Mouse (Mus musculus): ENCODE results near the gene Iba57. TPM values are rescaled to one million over a fixed set of nuclear protein-coding genes. Genes with fewer than 3 reads are reported as not detected.

Gene Iba57
- polyA plus RNA-seq, 1 experiment from 2014 or later: 4.4 TPM

- no peak for ATAC-seq (ENCODE audit: low FRiP score, low read depth)
- H3K9ac ChIP-seq: no peak overlapping the region
Observed at GRCm38 (mm10) chr11:59138537-59139486, 24.7 kb downstream of the Iba57 start.

GRCm38 (mm10) chr11:59136994-59137706 lies 26.4 kb downstream of the Iba57 start:
- Histone ChIP-seq H3K9me3 (no peaks in the 10 kb centered on the region), H3K36me3 (no peaks in the 10 kb centered on the region), H3K9ac (no peak overlapping the region), H3K4me2 (replicated peaks) (0 out of 2 replicates have a peak overlapping the region, but pooled peaks have one; percentile 9), H3K4me3 (no peak overlapping the region), H3K27ac (no peak overlapping the region), H3K27me3 (peaks cover 72% of the 10 kb centered on the region), H3K4me1 (peaks cover 12% of the 10 kb centered on the region)
- WGBS: 69% methylated on average over 12 of the region's 12 CpGs
- no peak for ATAC-seq (ENCODE audit: low FRiP score, low read depth)

More at GRCm38 (mm10) chr11:59138537-59139486, 24.7 kb downstream of the Iba57 start:
- H3K36me3 ChIP-seq: no peaks in the 10 kb centered on the region
- no peaks in the 10 kb centered on the region for H3K9me3 ChIP-seq
- H3K4me2 ChIP-seq (replicated peaks): no peak overlapping the region
- H3K27ac ChIP-seq: no peak overlapping the region
- H3K4me3 ChIP-seq: no peak overlapping the region
- H3K4me1 ChIP-seq: peaks cover 12% of the 10 kb centered on the region
- peaks cover 56% of the 10 kb centered on the region for H3K27me3 ChIP-seq
- 58% methylated on average over 19 of the region's 19 CpGs for whole genome bisulfite sequencing

- peak within 1 kb of the TSS; percentile 54 for H3K4me2 ChIP-seq (replicated peaks)
- H3K27ac ChIP-seq: no peak within 1 kb of the TSS
- H3K9me3 ChIP-seq: no peaks in the 10 kb centered on the region
- peak within 1 kb of the TSS; percentile 43 for H3K9ac ChIP-seq
- 23% methylated on average over 44 of the region's 44 CpGs for WGBS
- H3K27me3 ChIP-seq: peaks cover 82% of the 10 kb centered on the region
- H3K4me1 ChIP-seq: peaks cover 12% of the 10 kb centered on the region
- H3K36me3 ChIP-seq: no peaks in the 10 kb centered on the region
- no peak for ATAC-seq (ENCODE audit: low FRiP score, low read depth)
- H3K4me3 ChIP-seq: peak within 1 kb of the TSS; percentile 31
Observed at GRCm38 (mm10) chr11:59135904-59136452, 27.6 kb downstream of the Iba57 start, which contains the start of gene Obscn. TSS of gene Obscn (minus strand) at chr11:59136402.

GRCm38 (mm10) chr11:59135051-59135820 lies 28.3 kb downstream of the Iba57 start:
- Histone ChIP-seq H3K4me2 (replicated peaks) (peak overlapping the region; percentile 54), H3K9ac (peak overlapping the region; percentile 43), H3K4me3 (peak overlapping the region; percentile 31), H3K27ac (no peak overlapping the region), H3K36me3 (no peaks in the 10 kb centered on the region), H3K4me1 (peaks cover 12% of the 10 kb centered on the region), H3K27me3 (peaks cover 88% of the 10 kb centered on the region), H3K9me3 (no peaks in the 10 kb centered on the region)
- no peak for ATAC-seq (ENCODE audit: low FRiP score, low read depth)
- 11% methylated on average over 55 of the region's 55 CpGs for WGBS

- Histone ChIP-seq H3K36me3 (no peaks in the 10 kb centered on the region), H3K4me3 (peak overlapping the region; percentile 24), H3K9me3 (no peaks in the 10 kb centered on the region), H3K27ac (no peak overlapping the region), H3K9ac (peak overlapping the region; percentile 39; the same call in 1 of the 2 replicates), H3K4me1 (peaks cover 12% of the 10 kb centered on the region), H3K27me3 (peaks cover 89% of the 10 kb centered on the region), H3K4me2 (replicated peaks) (peak overlapping the region; percentile 38)
- WGBS: 5% methylated on average over 34 of the region's 35 CpGs
- no peak for ATAC-seq (ENCODE audit: low FRiP score, low read depth)
Observed at GRCm38 (mm10) chr11:59134373-59134997, 29.1 kb downstream of the Iba57 start.

DNA sequence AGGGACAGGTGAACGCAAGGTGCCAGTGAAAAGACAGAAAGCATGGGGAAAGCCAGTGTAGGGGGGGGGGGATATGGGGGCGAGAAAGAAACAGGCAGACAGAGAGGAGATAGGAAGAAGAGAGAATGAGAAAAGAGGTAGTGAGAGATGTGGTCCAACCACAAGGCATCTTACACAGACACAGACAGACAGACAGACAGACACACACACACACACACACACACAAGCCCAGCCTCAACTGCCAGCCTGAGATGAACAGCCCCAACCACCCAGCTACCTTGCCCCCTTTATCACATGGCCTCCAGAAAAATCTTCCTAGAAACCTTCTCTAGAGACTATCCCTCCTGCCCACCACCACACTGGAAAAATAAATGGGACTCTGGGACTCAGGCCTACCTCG lies 31.5 kb downstream of the Iba57 start:
- Histone ChIP-seq H3K4me1 (peaks cover 12% of the 10 kb centered on the region), H3K9me3 (no peaks in the 10 kb centered on the region), H3K9ac (no peak overlapping the region), H3K4me3 (no peak overlapping the region), H3K36me3 (no peaks in the 10 kb centered on the region), H3K27ac (no peak overlapping the region), H3K27me3 (peaks cover 66% of the 10 kb centered on the region), H3K4me2 (replicated peaks) (no peak overlapping the region)
- WGBS: 75% methylated on average over 2 of the region's 3 CpGs
- ATAC-seq (ENCODE audit: low FRiP score, low read depth): no peak

DNA sequence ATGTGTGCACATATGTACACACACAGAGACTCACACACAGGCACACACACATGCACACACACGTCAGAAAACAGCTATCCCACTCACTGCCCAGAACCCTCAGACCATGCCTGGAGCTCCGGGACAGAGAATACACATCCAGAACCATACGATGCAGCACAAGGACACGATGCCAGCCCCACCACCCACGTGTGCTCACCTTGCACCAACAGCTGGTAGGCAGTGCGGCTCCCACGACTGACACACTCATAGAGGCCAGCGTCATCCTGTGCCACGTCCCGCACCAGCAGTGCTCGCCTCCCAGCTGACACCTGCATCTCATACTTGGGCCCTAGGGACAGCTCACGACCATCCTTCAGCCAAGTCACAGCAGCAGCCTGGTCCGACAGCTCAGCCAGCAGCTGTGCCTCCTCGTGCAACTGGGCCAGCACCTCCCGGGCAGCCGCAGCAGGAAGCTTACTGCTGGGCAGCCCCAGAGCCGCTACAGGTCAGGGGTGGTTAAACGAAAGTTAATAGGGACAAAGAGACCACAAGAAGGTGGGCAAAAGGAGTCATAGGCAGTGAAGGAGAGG lies 32.1 kb downstream of the Iba57 start:
- Histone ChIP-seq H3K9me3 (no peaks in the 10 kb centered on the region), H3K4me3 (no peak overlapping the region), H3K27me3 (peaks cover 60% of the 10 kb centered on the region), H3K4me2 (replicated peaks) (no peak overlapping the region), H3K9ac (no peak overlapping the region), H3K4me1 (peaks cover 12% of the 10 kb centered on the region), H3K36me3 (no peaks in the 10 kb centered on the region), H3K27ac (no peak overlapping the region)
- ATAC-seq (ENCODE audit: low FRiP score, low read depth): no peak
- 70% methylated on average over 18 of the region's 18 CpGs for WGBS

DNA sequence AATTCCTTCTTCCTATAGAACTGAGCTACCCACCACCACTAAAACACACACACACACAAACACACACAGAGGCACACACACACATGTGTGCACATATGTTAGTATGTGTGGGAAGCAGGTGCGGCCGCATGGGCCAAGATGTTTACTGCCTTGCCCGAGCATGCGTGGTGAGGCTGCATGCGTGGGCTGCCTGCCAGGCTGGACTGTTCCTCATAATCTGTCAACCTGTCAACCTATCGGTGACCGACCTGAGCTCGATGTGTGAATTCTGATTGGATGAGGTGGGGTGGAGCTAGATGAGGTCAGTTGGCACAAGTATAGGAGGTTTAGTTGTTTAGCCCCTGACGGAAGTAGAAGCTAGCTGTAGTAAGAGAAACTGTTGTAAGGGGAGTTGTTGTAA lies 32.8 kb downstream of the Iba57 start:
- Histone ChIP-seq H3K4me3 (no peak overlapping the region), H3K4me2 (replicated peaks) (no peak overlapping the region), H3K9ac (no peak overlapping the region), H3K9me3 (no peaks in the 10 kb centered on the region), H3K4me1 (peaks cover 8% of the 10 kb centered on the region), H3K27ac (no peak overlapping the region), H3K27me3 (peaks cover 53% of the 10 kb centered on the region), H3K36me3 (no peaks in the 10 kb centered on the region)
- no peak for ATAC-seq (ENCODE audit: low FRiP score, low read depth)
- 77% methylated on average over 9 of the region's 9 CpGs for WGBS

DNA sequence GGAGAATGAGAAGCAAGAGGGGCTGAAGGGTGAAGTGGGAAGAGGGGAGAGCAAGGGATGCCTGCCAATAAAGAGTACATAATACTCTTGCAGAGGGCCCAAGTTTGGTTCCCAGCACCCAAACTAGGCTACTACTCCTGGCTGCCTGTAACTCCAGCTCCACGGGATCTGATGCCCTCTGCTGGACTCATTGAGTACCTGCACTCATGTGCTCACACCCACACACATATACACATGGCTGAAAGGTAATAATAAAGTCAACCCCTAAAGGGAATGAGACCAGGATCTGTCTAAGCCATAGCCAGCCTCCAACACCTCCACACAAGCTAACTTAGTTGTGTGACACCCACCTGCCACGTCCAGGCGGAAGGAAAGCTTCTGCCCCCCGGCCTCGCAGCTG lies 57.6 kb downstream of the Iba57 start:
- Histone ChIP-seq H3K9me3 (peaks cover 4% of the 10 kb centered on the region; the same call in 1 of the 2 replicates), H3K36me3 (no peaks in the 10 kb centered on the region), H3K27me3 (no peaks in the 10 kb centered on the region), H3K4me1 (no peaks in the 10 kb centered on the region), H3K27ac (no peak overlapping the region), H3K4me2 (replicated peaks) (no peak overlapping the region), H3K9ac (no peak overlapping the region), H3K4me3 (no peak overlapping the region)
- ATAC-seq (ENCODE audit: low FRiP score, low read depth): no peak
- 89% methylated on average over 5 of the region's 5 CpGs for WGBS

Data from limb, embryonic 13.5 days (tissue).